Mouse (Mus musculus) spleen, adult 18-20 months (tissue): ENCODE measurements at regions not wholly inside any gene's neighbourhood (a gene's known extent, or its start where the extent isn't known, plus 50 kb on each side); places are given as distances from the start of the nearest gene placed in this dataset.

Source experiments
- DNase-seq, 2 experiments: peaks; one replicate each; pipeline ENCODE4 v3.0.0; 2022; ENCODE audit warnings: mixed read lengths in 2 of 2

DNA sequence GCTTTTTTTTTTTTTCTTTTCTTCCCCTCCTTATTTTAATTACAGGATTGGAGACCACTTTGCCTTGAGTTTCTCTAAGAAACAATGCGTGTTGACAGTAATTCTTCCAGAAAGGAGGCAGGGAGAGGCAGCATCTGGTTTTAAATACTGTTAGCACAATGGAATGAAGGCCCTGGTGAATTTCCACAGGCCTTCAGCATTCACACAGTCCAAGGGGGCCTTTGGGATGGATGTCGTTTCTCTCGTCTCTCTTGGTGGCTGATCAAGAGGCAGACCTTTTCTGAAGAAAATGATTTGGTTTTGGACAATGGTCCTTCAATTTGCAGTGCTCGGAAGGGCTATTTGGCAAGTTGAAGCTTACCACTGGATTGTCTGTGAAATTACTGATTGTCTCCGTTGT is 321.4 kb downstream of the Lmx1a start:
- DNase-seq = no peak

DNA sequence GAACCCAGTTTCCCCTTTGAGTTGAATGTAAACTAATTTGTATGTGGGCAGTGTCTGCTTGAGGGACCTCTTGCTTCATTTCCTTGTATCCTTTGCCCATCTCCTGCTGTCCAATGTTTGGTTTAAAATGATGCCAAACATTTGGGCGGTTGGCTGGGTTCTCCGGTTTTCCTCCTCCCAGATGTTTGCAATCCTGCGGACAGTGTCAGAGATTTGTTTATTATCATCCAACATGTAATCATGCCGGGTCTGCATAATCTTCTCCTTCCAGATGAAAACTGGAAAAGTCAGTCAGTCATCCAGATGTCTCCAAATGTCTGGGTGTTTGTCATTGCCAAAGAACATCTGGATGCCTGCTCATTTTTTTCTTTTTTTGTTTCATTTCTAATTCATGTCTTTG is 323.0 kb downstream of the Lmx1a start:
- DNase-seq = no peak

- DNase-seq = no peak
These were observed 323.6 kb downstream of the Lmx1a start for GRCm38 (mm10) chr1:168012611-168013010.

- DNase-seq = no peak
These were observed 327.4 kb downstream of the Lmx1a start for GRCm38 (mm10) chr1:168016375-168016890.

GRCm38 (mm10) chr1:168026481-168026880 is 337.4 kb downstream of the Lmx1a start:
- DNase-seq = no peak

GRCm38 (mm10) chr1:168044765-168045164 is 355.7 kb downstream of the Lmx1a start:
- DNase-seq = no peak

DNA sequence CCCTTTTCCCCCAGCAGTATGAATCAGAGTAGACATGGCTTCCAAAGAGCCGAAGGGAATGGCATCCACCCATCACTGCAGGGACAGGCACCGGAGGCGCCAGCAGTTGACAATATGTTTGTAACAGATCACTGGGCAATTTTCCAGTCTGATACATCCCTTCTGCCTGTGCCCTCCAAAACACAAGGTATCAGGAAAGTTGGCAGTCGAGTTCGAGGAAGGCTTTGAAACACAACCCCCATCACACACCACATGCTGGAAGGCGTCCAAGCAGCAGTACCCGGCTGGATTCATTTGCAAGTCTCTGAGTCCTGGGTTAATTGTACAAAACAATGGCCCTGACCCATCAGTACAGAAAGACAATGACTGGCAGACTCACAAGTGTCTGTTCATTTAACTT is 357.3 kb downstream of the Lmx1a start:
- DNase-seq = no peak

DNA sequence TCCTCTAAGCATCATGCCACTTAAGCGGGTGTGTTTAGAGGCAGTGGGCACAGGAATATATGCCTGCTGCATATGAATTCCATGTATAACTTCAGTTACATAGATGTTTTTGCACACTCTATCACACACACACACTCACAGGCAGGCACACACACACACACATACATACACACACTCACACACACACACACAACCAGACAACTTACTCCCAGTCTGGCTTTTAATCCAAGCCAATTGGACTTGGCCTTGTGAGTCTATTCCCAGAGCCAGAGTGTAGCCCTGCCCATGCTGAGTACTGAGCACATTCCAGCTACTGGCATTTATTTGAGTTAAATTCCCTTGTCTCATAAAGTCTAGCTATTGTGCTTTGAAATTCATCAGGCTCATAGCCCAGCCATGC is 357.7 kb downstream of the Lmx1a start:
- no peak for DNase-seq

GRCm38 (mm10) chr1:168049965-168050364 is 360.9 kb downstream of the Lmx1a start:
- DNase-seq = no peak

- no peak for DNase-seq
These were observed 367.4 kb downstream of the Lmx1a start for GRCm38 (mm10) chr1:168056479-168056878.

DNA sequence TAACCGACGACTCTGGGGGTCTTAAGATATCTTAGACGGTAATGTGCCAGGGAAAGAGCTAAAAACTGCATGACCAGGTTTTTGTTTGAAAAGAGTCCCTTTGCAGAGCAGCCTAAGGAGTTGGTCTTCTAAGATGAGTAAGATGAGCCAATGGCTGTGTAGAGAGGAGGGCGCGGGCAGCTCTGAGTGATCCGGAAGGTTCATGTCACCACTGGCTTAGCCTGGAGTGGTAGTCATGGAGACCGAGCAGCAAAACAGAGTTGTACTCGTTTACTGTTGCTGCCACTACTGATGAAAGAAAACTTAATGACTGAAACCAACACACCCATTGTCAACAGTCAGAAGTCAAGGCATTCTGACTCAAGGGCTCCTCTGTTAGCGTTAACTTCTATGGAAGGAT is 368.4 kb downstream of the Lmx1a start:
- DNase-seq = no peak

DNA sequence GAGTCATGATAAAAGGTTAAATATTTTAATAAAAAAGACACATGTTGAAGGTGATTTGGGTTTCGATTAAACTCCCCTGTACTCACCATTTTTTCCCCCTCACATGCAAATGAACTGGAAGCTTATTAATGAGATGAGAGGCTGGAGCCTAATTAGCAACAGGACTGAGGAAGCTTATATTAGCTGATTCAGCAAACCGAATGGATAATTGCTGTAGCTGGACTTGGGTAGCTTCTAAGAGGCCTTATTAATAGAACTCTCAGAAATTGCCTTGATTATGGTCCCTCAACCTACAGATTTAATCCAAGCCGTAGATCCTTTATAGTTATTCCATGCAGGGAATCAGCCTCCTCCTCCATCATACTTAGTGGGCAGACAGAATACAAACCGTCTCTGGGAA is 369.7 kb downstream of the Lmx1a start:
- no peak for DNase-seq

DNA sequence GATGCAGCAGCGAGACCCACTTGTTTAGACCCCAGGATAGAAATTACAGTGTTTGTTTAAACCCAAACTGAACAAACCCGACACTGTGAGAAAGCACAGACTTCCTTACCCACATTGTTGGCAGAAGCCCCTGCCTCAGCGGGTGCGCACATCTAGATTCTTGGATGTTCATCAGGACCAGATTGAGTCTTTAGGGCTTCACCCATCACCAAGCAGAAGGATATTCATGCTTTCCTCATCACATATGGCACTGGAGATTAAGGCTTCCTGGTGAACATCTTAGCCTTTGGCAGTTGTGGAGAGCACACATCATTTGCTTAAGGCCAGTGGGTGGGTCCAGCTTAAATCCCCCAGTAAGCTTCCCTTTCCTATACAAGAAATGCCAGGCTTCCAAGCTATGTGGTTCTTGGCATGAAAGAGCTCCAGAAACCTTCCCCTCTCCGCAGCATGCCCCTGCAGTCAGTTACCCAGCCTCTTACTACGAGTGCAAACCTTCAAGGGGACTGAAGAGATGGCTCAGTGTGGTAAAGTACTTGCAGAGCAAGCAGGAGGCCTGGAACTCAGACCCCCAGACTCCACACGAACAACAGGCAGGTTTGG is 367.9 kb downstream of the Pbx1 start:
- no peak for DNase-seq

DNA sequence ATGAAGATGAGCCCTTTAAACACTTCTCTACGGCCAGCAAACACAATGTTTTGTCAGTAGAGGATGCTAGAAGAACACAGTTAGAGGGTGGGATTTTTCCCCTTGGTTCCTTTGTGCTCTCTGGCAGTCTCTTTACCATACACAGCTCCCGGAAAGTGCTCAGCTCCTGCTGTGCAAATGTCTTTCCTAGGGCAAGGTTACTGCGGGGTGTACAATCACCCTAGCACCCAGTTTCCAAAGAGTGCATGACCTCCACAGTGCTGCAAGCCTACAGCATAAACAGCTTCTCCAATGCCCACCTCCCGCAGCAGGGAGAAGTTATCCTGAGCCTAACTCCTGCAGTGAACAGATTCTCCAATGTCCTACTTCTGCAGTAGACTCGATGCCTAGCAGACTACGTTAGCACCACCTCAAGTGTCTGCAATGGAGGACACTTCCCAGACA is 366.4 kb downstream of the Pbx1 start:
- no peak for DNase-seq

- no peak for DNase-seq
These were observed 365.3 kb downstream of the Pbx1 start for GRCm38 (mm10) chr1:168066810-168067209.

DNA sequence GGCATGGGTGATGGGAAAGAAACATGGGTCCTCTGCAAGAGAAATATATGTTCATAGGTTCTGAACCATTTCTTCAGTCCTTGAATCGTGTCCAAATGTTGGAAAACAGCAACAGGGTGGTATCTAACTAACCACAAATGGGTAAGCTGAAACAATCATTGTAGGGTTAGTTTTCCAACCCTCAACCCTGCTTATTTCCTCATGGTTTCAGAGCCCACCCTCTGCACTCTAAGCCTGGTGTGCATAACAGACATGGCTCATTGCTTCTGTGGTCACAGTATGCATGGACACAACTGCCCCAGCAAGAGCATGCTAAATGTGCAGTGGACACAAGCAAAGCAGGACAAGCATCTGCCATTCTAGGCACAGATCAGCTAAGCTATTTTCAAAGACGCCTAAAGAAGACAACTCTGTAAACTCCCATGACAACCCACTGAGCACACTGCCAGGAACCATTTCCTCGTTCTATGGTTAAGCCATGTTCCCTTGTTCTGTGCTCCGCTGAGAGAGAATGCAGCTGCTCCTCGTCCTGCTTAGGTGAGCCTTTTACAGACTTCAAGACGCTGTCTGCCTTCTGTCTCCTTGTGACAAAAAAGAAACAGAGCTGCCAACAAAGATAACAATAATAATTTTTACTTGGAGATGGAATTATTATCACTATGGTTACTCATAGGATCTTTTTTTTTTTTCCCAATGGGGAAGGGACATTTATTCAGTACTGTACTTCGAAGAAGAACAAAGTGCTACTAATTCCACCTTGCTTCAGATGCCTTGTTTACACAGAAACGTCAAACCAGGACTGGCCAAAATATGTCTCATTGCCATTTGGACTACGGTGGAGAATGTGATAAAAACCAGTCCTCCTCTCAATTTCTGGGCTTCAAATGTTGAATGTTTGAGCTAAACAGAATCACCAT is 363.8 kb downstream of the Pbx1 start:
- DNase-seq = no peak

- no peak for DNase-seq
These were observed 363.0 kb downstream of the Pbx1 start for GRCm38 (mm10) chr1:168068920-168069590.
